Mouse (Mus musculus) kidney, postnatal 36 days (tissue): ENCODE measurements around the gene Them7.

Source experiments
- DNase-seq, 2 experiments: peaks; one replicate each; pipeline ENCODE4 v3.0.0; 2021 to 2022; ENCODE audit warnings: mixed read lengths in 2 of 2

Them7 gene

GRCm38 (mm10) chr2:105235380-105236115 is 11.4 kb downstream of the Them7 start:
- DNase-seq, result peak; percentile 69 to 73

DNA sequence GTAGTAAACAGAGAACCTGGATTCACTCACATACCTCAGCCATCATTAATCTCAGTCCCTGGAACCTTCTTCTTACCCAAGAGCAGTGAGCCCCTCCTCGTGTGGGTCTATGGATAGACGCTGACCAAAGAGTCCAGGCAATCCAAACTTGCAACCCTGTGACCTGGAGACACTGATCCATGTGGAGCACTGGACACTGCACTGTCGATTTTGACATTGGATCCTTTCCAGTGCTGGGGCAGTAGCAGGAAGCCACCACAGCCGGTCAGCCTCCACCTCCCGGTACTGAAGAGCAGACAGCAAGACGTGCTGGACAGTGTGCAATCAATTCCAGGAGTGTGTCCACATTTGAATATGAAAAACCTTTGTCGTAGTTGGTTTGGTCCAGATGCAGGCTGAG is 13.3 kb downstream of the Them7 start:
- peak; percentile 48 to 59 for DNase-seq

DNA sequence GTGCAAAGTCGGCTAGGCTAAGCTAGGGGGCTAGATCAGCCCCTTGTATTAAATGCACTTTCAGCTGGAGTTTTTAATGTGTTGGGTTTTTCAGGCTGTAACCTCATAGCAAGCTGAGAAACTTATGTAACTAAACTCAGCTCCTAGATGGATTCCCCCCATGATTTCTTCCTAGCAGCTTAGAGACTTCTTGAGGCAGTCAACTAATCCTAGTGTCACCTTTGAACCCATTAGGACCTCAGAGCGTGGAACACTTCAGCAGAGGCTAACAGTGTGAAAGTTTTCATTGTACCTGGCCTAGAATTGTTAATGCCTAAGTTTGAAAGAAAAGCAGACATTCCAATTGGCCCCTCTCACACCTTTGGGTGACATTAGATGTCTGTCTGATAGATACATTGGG is 13.7 kb downstream of the Them7 start:
- DNase-seq, result peak in 1 of 2 experiments; percentile 55

DNA sequence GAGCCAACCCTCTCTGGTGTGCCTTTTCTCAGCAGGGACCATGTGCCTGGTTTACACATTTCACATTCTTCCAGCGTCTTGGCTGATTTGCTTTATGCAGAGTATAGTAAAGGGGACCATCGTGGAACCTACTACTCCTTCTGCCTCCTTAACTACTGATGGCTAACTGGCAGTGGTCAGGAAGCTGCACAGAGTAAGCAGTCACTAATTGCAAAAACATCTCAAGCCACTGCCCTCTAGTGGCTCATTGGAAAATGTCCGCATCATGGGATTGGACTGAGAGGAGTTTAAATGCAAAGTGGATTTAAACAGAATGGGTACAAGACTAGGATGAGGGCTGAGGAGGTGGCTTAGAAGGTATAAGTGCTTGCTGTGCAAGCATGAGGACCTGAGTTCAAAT is 14.7 kb downstream of the Them7 start:
- DNase-seq, result peak; percentile 63 to 64

DNA sequence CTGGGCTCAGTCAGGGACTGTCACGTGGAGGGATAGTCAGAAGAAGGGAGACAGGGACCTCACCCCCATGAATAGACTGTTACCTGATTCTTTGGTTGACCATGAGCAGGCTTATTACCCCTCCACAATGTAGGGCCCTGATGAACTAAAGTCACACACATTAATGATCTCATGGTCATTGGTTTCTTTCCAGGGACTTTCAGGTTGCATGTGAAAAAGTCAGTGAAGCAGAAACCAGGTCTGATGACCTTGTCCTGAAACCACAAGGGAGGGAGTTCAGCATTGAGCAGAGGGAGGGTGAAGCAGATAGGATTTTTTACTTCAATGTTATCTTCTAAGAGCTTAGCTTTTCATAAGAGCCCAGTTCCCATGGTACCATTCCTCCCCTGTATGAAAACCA is 16.5 kb downstream of the Them7 start:
- peak in 1 of 2 experiments; percentile 56 for DNase-seq

GRCm38 (mm10) chr2:105242940-105243339 is 18.8 kb downstream of the Them7 start:
- no peak for DNase-seq

- DNase-seq, result no peak
Measured at GRCm38 (mm10) chr2:105244733-105245132, 20.6 kb downstream of the Them7 start.

DNA sequence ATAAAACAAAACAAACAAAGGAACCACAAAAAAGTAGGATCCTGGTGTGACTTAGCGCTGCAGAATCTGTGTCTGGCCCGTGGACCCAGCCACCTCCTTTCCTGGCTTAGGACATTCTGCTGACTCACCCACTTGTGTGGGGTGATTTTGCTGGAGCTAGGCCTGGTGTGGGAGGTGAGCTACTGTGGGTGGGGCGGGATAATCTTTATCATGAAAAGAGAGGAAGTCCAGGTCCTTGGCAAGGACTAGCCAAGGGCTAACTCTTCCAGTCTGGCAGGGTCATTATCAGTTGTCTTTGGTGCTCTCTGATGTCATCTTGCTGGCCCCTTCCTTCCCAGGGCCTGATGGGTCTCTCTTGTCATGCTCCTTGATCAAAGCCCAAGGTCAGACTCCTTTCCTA is 27.9 kb downstream of the Them7 start:
- DNase-seq, result no peak

- no peak for DNase-seq
Measured at GRCm38 (mm10) chr2:105252824-105253223, 28.7 kb downstream of the Them7 start.

- no peak for DNase-seq
Measured at GRCm38 (mm10) chr2:105255457-105255856, 31.3 kb downstream of the Them7 start.

DNA sequence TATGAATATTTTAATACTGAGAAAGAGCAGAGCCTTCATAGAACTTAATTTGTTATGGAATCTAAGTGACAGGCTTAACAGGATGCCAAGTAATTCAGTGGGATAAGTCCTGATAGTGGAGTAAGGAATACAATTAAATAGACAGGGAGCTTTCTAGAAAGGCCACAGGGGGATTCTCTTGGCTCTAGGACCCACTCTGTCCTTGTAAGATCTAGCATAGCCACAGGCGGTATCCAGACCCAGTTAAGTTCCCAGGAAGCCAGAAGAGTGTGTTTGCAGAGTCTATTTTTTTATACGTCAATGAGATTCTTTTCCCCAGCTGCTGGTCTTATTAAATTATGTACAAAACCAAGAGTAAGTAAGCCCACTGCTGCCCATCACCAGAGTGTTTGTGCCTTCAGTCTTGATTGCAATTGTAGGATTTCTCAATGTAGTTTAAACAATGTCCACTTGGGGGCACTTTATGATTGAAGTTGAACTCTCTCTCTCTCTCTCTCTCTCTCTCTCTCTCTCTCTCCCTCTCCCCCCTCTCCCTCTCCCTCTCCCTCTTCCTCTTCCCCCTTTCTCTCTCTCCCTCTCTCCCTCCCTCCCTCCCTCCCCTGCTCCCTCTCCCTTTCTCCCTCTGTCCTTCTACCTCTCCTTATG is 32.4 kb downstream of the Them7 start:
- no peak for DNase-seq

- DNase-seq, result no peak
Measured at GRCm38 (mm10) chr2:105257376-105257775, 33.3 kb downstream of the Them7 start.

- DNase-seq, result no peak
Measured at GRCm38 (mm10) chr2:105261335-105261734, 37.2 kb downstream of the Them7 start.

DNA sequence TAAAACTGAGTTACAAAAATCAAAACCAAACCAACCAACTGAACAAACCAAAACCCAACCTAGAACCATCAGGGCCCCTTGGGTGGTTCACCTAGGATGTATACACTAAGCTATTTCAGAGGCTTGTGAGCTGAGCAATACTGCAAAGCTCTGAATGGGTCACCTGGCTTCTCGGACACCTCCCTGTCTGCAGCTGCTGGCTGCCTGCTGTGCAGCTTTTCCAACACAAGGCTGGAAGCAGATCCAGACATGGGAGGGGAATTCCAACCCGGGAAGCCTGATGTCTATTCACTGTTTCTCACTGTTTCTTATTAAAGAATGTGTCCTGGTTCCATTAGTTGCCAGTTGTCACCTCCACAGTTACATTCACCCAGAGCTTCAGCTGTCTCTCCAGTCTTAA is 39.1 kb downstream of the Them7 start:
- no peak for DNase-seq

GRCm38 (mm10) chr2:105282407-105283077 is 58.4 kb downstream of the Them7 start:
- no peak for DNase-seq

GRCm38 (mm10) chr2:105283811-105284210 is 59.7 kb downstream of the Them7 start:
- peak in 1 of 2 experiments; percentile 48 for DNase-seq

DNA sequence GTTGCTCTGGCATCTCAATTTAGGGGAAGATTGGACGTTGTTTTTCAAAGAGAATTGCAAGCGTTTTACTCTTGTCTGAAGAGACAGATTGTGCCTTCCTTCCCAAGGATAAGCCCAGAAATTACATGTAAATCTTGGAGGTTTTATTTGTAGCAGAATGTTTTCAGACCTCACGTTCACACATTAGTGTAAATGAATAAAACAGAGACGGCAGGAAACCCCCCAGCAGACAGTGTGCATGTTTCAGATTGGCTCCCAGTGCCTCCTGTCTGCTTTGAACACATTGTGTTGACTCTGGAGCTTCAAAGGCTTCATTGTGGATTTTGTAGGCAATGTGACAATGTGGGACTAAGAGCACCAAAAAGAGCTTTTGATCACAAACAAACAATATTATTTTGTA is 60.7 kb downstream of the Them7 start:
- no peak for DNase-seq

DNA sequence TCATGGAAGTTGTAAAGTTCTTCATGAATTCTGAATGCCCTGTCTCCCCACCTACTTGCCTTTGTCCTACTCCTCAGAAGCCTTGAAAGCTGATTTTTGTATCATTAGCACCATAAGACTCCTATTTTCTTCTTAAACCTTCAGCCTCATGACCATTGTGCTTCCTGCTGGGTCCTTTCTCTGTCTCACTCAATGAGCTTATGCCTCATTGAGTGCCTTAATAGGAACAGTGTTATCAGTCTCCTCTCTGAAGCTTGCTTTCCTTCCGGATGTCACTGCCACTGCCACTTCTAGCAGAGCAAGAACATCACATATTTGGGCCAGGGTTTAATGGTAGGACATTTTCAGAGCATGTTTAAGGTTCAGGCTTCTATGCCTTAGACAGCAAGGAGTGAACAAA is 71.7 kb downstream of the Them7 start:
- DNase-seq, result no peak

- peak in 1 of 2 experiments; percentile 33 for DNase-seq
Measured at GRCm38 (mm10) chr2:105298888-105299287, 74.8 kb downstream of the Them7 start.

GRCm38 (mm10) chr2:105301082-105301481 is 77.0 kb downstream of the Them7 start:
- DNase-seq, result peak in 1 of 2 experiments; percentile 21

DNA sequence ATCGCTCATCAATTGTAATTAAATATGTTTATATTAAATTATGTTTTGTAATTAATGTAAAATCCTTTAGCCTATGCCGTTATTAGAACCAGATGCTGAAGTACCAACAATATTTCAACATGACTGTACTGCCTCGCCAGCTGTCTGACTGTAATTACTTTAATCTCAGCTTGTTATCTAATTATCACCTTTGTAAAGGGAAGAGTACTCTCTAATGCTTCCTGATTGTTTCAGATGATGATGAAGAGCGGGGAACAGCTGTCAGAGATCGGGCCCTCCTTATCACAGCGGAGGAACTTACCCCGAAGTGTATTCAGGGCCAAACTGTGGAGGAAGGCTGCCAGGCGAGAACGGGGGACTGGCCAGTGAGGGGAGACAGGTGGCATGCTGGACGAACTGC is 77.4 kb downstream of the Them7 start:
- DNase-seq, result no peak

DNA sequence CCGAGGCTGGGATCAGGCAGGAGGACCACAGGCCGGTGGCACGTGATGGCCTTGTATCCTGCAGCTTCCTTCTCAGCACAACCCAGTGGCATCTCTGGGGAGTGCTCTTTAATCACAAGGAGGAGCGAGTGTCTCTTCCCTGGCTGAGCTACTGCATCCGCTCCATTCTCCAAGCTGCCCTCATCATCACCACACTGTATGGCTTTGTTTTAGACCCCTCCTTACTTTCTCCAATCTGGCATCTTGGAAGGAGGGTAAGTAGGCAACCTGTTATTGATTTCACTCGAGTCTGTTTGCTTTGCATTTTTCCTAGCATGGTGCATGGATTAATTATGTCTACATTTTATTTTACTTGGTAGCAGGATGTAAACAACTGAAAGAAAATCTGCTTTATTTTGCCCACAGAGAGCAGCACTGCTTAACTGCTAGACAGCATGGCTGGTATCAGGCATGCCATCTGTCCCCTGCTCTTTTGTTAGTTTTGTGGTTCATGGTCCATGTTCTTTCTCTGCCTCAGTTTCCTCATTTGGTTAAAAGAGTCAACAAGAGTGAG is 79.9 kb downstream of the Them7 start:
- DNase-seq, result no peak

DNA sequence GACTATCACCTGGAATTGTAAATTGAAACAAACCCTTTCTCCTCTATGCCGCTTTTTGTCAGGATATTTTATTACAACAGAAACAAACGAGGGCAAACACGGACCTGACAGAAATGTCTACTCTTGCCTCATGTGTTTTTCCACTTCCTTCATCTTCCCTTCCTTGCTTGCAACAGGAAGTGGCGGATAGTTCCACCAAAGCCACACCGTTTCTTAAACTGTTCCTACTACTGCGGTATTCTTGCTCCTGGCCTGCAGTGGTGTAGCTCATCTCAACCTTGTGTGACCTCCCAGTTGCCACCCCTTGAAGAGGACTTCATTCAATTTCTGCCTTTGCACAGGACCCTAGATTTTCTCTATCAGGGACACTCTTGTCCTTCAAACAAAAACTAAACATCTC is 81.8 kb downstream of the Them7 start:
- no peak for DNase-seq

DNA sequence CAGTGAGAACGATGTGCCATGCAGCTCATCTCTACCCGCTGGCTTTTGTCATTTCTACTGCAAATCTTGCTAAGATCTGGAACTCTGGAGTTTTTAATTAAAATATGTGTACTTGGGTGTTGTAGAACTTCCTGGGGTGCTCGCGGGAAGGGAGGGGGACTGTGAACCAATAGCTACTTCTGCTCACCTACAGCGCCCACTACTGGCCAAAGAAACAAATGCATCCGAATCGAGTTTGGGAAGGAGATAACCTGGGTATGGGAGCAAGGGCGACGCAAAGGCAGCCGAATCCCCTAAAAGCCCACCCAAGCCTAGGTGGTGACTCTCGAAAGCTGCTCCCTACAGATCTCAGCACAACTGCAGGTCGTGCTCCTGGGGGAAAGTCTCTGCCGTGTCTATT is 87.3 kb downstream of the Them7 start:
- DNase-seq, result peak in 1 of 2 experiments; percentile 57
